Mouse (Mus musculus) cerebellum, adult 11 months (tissue): ENCODE results near the gene Peak1.

ENCODE experiments used
- DNase-seq: peaks from one replicate; pipeline ENCODE4 v3.0.0; 2022

Peak1 gene

GRCm38 (mm10) chr9:56180118-56180781 is 237.6 kb downstream of the Peak1 start:
- DNase-seq: no peak

DNA sequence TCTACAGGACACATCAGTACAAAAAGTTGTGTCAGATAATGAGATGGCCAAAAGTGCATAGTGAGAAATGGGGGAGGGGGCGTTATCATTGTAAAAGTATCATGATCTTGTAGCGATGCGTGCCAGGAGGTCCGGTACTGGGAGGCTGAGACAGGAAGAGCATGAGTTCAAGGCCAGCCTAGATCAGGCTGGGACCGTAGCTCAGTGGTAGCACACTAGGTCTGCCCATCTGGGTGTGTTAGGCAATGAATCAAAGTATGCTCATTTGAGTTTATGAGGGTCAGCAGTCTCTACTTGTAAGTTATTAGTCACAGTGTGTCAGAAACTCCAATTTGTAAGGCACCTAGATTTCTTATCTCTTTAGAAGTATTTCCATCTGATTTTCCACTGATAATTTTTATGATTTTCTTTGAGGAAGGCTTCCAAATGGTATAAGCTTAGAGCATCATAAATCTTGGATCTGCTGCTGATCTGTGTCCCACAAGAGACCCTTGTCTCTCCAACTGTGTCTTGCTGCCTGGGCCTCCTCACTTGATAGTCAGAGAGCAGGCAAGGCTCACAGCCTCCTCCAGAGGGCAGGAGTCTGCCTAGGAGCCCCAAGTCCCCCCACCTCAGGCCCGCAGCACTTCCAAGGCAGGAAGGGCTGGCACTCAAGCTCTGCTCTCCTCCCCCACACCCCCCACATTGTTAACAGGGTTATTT is 238.3 kb downstream of the Peak1 start:
- DNase-seq: no peak

DNA sequence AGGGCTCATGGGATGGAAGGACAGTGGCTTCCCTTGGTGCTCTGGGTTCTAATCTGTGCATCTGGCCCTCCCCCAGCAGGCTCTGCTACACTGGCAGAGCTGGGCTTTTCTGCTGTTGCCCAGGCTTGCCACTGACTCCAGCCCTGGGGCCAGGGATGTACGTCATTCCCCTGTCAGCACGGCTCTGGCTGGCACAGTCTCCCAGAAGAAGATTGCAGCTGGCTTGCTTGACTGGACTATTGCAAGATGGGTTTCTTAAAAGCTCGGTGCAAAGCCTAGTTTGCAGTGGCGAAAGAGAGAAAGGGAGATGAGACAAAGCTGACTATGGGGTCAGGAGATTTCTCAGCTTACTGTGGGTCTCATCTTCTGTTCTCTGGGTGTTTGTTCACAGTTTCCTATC is 240.5 kb downstream of the Peak1 start:
- no peak for DNase-seq

DNA sequence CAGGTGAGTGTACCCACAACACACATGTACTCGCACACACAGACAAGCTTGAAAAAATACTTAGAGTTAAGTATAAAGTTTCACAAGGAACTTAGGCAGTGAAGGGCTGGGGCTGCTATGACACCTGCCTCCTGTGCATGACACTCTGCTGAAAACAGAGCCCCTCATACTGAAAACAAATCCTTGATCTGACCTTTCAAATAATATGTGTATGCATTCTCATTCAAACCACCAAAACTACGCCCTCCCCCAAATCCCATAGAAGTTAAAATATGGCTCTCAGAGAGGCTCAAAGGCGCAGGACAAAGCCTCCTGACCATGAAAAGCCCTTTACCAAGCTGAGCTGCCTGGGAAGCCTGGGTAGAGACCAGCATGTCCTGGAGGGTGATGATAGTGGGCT is 242.6 kb downstream of the Peak1 start:
- no peak for DNase-seq

DNA sequence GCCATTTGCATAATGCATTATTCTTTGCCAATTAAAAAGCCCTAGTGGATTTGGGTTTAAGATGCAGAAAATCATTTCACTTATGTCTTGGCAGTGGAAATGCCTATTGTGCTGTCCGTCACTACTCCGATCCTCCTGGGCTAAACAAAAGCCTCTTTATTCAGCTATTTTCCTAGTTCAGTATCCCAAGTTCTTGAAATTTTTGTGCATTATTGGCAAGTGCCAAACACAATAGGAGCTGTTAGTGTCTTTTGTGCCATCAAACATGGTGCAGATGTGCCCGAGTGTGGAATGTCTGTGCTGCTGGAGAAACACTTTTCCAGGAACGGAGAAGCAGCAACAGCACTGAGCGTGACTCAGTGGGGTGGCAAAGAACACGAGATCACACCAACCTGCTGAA is 250.2 kb downstream of the Peak1 start:
- DNase-seq: no peak

- DNase-seq: no peak
Measured at GRCm38 (mm10) chr9:56166161-56166560, 251.7 kb downstream of the Peak1 start.

DNA sequence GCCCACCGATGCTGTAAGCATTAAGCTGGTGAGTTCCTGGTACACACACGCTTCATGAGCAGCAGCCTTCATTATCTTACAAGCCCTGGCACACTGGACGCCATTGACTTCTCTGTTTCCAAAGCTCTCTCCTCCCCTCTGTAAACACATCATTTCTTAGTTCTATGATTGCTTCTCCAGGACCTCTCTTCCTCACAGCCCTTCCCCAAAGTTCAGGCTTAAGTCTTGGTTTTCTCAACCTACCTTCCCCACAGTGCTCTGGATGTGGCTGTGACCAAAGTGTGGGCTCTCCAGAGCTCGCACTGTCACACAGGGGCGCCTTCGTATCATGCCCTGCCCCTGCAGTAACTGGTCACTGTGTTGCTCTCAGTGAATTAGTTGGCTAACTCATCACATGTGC is 252.5 kb downstream of the Peak1 start, which contains the start of gene Tspan3:
Tspan3 (minus strand) TSS at position 101 of the 400 bp plus-strand sequence.
- DNase-seq: no peak

DNA sequence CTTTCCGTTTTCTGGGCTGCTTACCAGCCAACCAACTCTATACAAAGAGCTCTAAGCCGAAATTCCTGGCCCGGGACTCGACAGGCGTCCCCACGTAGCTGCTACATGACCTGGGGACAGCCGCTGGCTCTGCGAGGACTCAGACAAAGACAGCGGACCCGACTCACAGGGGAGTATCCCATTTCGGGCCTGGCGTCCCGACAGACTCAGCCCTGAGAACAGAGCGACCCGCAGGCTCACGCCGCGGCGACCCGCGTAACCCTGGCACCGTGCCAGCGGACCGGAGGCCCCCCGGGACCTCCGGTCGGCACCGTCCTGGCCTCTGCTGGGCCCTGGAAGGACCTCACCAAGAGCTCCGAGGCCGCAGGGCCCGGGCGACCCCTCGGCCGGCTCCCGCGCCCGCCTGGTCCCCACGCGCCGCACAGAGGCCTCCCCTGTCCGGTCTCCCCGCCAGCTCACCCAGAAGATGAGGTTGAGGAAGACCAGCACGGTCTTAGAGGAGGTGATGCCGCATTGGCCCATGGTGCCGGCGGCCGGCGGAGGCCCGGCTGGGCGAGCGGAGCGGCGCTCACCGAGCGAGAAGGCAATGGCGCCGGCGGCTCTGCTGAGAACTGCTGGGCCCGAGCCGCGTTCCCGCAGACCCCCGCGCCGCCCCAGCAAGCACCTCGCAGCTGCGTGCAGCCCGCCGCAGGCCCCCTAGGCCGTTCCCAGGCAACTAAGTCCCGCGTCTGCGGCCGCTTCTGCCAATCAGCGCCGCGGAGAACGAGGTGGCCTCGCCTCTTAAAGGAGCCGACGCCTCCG is 257.3 kb downstream of the Peak1 start:
- peak; percentile 87 for DNase-seq

GRCm38 (mm10) chr9:56159456-56159855 is 258.4 kb downstream of the Peak1 start:
- no peak for DNase-seq

- DNase-seq: no peak
Measured at GRCm38 (mm10) chr9:56158077-56158476, 259.8 kb downstream of the Peak1 start.

DNA sequence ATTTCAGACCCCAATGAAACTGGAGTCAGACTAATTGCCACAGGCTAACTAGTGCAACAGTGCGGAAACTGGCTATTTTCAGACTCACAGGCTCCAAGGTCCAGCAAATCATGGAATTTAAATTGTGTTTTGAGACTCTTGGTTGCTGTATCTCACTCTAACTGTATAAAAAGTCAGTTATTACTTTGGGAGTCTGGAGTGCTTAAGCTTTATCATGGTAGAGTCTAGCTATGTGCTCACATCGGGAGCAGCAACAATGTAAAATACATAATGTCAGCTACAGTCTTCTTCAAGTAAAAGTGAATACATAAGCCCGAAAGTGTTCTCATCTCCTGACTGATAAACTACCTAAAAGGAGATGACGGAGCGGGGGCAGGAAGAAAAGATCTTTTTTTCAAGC is 263.3 kb downstream of the Peak1 start:
- DNase-seq: no peak

DNA sequence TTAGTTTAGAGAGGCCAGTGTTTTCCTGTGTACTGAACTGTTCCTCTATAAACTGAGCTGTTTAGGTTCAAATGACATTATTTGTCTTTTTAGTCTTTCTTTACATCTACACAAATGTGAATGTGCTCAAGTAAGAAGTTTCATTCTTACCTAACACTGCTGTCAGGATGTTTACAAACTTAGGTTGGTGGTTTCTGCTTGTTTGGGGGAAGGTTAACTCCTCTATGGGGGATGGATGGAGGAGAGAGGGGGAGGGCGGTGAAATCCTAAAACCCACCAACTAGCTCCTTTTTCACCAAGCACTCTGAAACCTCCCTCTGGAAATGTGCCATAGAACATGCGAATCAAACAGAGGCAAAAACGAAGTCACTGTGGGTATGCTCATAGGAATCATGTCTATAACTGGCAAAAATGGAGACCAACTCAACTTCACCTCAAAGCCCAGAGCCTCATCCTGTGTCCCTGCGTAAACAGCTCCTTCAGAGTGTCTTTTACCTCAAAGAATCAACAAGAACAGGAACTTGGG is 265.3 kb downstream of the Peak1 start:
- no peak for DNase-seq

GRCm38 (mm10) chr9:56151745-56152481 is 266.0 kb downstream of the Peak1 start:
- DNase-seq: no peak
